Mouse (Mus musculus) forebrain, embryonic 11.5 days (tissue): Measurements from ENCODE around the gene Myadml2. TPM values are rescaled to one million over a fixed set of nuclear protein-coding genes. Genes with fewer than 3 reads are reported as not detected.
"Not testable (repeated sequence)": the region's sequence is repeated elsewhere in the genome, so short reads cannot be mapped to it uniquely, and the experiment has no call there.

Experiments used
- ATAC-seq: fragments of 200-750 bp; cut with Nextera tagmentation; replicated peaks from 2 replicates; pipeline ENCODE4 v1.8.0; 2017; ENCODE audit warnings: moderate TSS enrichment; ENCODE audit not compliant: low FRiP score
- DNase-seq: peaks from one replicate; pipeline ENCODE4 v3.0.0-alpha.2; 2017; ENCODE audit warnings: low spot score
- H3K27ac ChIP-seq: fragments of 300-500 bp; sonication (generic); 2 replicates; pipeline ENCODE4 v1.5.1; 2014; ENCODE audit warnings: low read depth, low read length
- H3K27me3 ChIP-seq: fragments of 300-500 bp; sonication (generic); 2 replicates; pipeline ENCODE4 v1.6.1; 2014; ENCODE audit warnings: mild to moderate bottlenecking, low read length, mixed read lengths; ENCODE audit not compliant: control insufficient read depth, insufficient read depth
- H3K36me3 ChIP-seq: fragments of 300-500 bp; sonication (generic); 2 replicates; pipeline ENCODE4 v1.6.1; 2014; ENCODE audit warnings: mild to moderate bottlenecking, low read length, moderate library complexity, mixed read lengths; ENCODE audit not compliant: control insufficient read depth, insufficient read depth
- H3K4me1 ChIP-seq: fragments of 300-500 bp; sonication (generic); replicated peaks from 2 replicates; pipeline ENCODE4 v1.6.1; 2014; ENCODE audit warnings: low read length, mixed read lengths; ENCODE audit not compliant: control insufficient read depth, insufficient read depth
- H3K4me2 ChIP-seq: fragments of 300-500 bp; sonication (generic); 2 replicates; pipeline ENCODE4 v1.6.1; 2014; ENCODE audit warnings: low read depth, mild to moderate bottlenecking, low read length, moderate library complexity, mixed read lengths; ENCODE audit not compliant: severe bottlenecking
- H3K4me3 ChIP-seq: fragments of 300-500 bp; sonication (generic); 2 replicates; pipeline ENCODE4 v1.5.1; 2014; ENCODE audit warnings: low read depth, low read length
- H3K9ac ChIP-seq: fragments of 300-500 bp; sonication (generic); 2 replicates; pipeline ENCODE4 v1.6.1; 2014; ENCODE audit warnings: low read length
- H3K9me3 ChIP-seq: fragments of 300-500 bp; sonication (generic); 2 replicates; pipeline ENCODE4 v1.6.1; 2016; ENCODE audit warnings: low read length, mixed read lengths; ENCODE audit not compliant: control insufficient read depth
- WGBS: fragments of 180-500 bp; shearing (Covaris S2); extraction: QIAGEN DNeasy Blood & Tissue Kit; methylation state at CpG from one replicate; pipeline ENCODE4 v1.1.7; 2014; 5-methylcytosine and 5-hydroxymethylcytosine counted together
- polyA plus RNA-seq: library from polyadenylated mRNA; unstranded; fragments of >200 nt; fragmentation: Nextera tagmentation; extraction: Ambion mirVana; gene quantifications from 2 replicates; pipeline ENCODE4 v1.2.1, GENCODE M21; 2014

The Myadml2 gene
- polyA plus RNA-seq, 1 experiment from 2014 or later: 0.51 TPM

GRCm38 (mm10) chr11:120686650-120687272 lies 38.8 kb upstream of the Myadml2 start:
- Histone ChIP-seq H3K27ac (no peak overlapping the region), H3K9ac (no peak overlapping the region), H3K9me3 (no peaks in the 10 kb centered on the region), H3K27me3 (no peaks in the 10 kb centered on the region), H3K36me3 (no peaks in the 10 kb centered on the region; the same call in 1 of the 2 replicates), H3K4me2 (no peak overlapping the region), H3K4me1 (0 out of 2 replicates have a peak, but pooled peaks cover 2% of the 10 kb centered on the region), H3K4me3 (no peak overlapping the region)
- 87% methylated on average over 20 of the region's 20 CpGs for WGBS
- ATAC-seq (no peak), DNase-seq (no peak)

GRCm38 (mm10) chr11:120684660-120685059 lies 36.7 kb upstream of the Myadml2 start:
- Histone ChIP-seq H3K4me1 (0 out of 2 replicates have a peak, but pooled peaks cover 2% of the 10 kb centered on the region), H3K36me3 (peaks cover 3% of the 10 kb centered on the region; the same call in 1 of the 2 replicates), H3K27me3 (no peaks in the 10 kb centered on the region), H3K27ac (no peak overlapping the region), H3K9me3 (no peaks in the 10 kb centered on the region), H3K4me2 (no peak overlapping the region), H3K9ac (no peak overlapping the region), H3K4me3 (no peak overlapping the region)
- 89% methylated on average over 2 of the region's 2 CpGs for WGBS
- ATAC-seq (no peak), DNase-seq (no peak)

GRCm38 (mm10) chr11:120684086-120684485 lies 36.1 kb upstream of the Myadml2 start:
- Histone ChIP-seq H3K36me3 (peaks cover 3% of the 10 kb centered on the region; the same call in 1 of the 2 replicates), H3K9me3 (no peaks in the 10 kb centered on the region), H3K4me2 (no peak overlapping the region), H3K27ac (no peak overlapping the region), H3K4me3 (no peak overlapping the region), H3K9ac (no peak overlapping the region), H3K27me3 (no peaks in the 10 kb centered on the region), H3K4me1 (0 out of 2 replicates have a peak, but pooled peaks cover 2% of the 10 kb centered on the region)
- WGBS: 78% methylated on average over 2 of the region's 2 CpGs
- ATAC-seq (no peak), DNase-seq (no peak)

GRCm38 (mm10) chr11:120683536-120683935 lies 35.6 kb upstream of the Myadml2 start:
- DNase-seq: no peak
- Histone ChIP-seq H3K27ac (no peak overlapping the region), H3K27me3 (no peaks in the 10 kb centered on the region), H3K4me2 (no peak overlapping the region), H3K4me1 (0 out of 2 replicates have a peak, but pooled peaks cover 2% of the 10 kb centered on the region), H3K9me3 (no peaks in the 10 kb centered on the region), H3K36me3 (peaks cover 4% of the 10 kb centered on the region; the same call in 1 of the 2 replicates), H3K9ac (no peak overlapping the region), H3K4me3 (no peak overlapping the region)
- ATAC-seq: no peak
- 93% methylated on average over 3 of the region's 3 CpGs for WGBS

- no peaks in the 10 kb centered on the region for H3K9me3 ChIP-seq
- H3K27me3 ChIP-seq: no peaks in the 10 kb centered on the region
- H3K9ac ChIP-seq: no peak overlapping the region
- H3K4me3 ChIP-seq: no peak overlapping the region
- WGBS: 92% methylated on average over 5 of the region's 5 CpGs
- no peak overlapping the region for H3K4me2 ChIP-seq
- no peak for ATAC-seq
- H3K36me3 ChIP-seq: peaks cover 7% of the 10 kb centered on the region; the same call in 1 of the 2 replicates
- H3K27ac ChIP-seq: no peak overlapping the region
- 0 out of 2 replicates have a peak, but pooled peaks cover 2% of the 10 kb centered on the region for H3K4me1 ChIP-seq
- no peak for DNase-seq
Measured at GRCm38 (mm10) chr11:120682683-120683082, 34.7 kb upstream of the Myadml2 start.

- ATAC-seq (no peak), DNase-seq (no peak)
- Histone ChIP-seq H3K4me2 (no peak overlapping the region), H3K27me3 (no peaks in the 10 kb centered on the region), H3K27ac (no peak overlapping the region), H3K9ac (no peak overlapping the region), H3K9me3 (no peaks in the 10 kb centered on the region), H3K36me3 (peaks cover 7% of the 10 kb centered on the region; the same call in 1 of the 2 replicates), H3K4me1 (no peaks in the 10 kb centered on the region), H3K4me3 (no peak overlapping the region)
- WGBS: 75% methylated on average over 3 of the region's 3 CpGs
Measured at GRCm38 (mm10) chr11:120679909-120680308, 32.0 kb upstream of the Myadml2 start.

GRCm38 (mm10) chr11:120676951-120677350 lies 29.0 kb upstream of the Myadml2 start:
- no peak overlapping the region for H3K27ac ChIP-seq
- peaks cover 3% of the 10 kb centered on the region; the same call in 1 of the 2 replicates for H3K4me1 ChIP-seq
- WGBS: 93% methylated on average over 4 of the region's 4 CpGs
- ATAC-seq: no peak
- no peak overlapping the region for H3K4me3 ChIP-seq
- H3K27me3 ChIP-seq: no peaks in the 10 kb centered on the region
- H3K4me2 ChIP-seq: no peak overlapping the region
- no peak overlapping the region for H3K9ac ChIP-seq
- DNase-seq: no peak
- H3K36me3 ChIP-seq: peaks cover 7% of the 10 kb centered on the region; the same call in 1 of the 2 replicates
- H3K9me3 ChIP-seq: no peaks in the 10 kb centered on the region

GRCm38 (mm10) chr11:120675875-120676274 lies 27.9 kb upstream of the Myadml2 start:
- H3K9me3 ChIP-seq, H3K4me2 ChIP-seq, ATAC-seq, H3K27me3 ChIP-seq, DNase-seq, H3K4me1 ChIP-seq, H3K36me3 ChIP-seq, H3K4me3 ChIP-seq, H3K27ac ChIP-seq, H3K9ac ChIP-seq: not testable (repeated sequence)
- 83% methylated on average over 3 of the region's 5 CpGs for WGBS
